Mouse (Mus musculus): ENCODE data around the gene Msx3. TPM values are rescaled to one million over a fixed set of nuclear protein-coding genes. Genes with fewer than 3 reads are reported as not detected.

Gene Msx3
- polyA plus RNA-seq, 1 experiment from 2014 or later: not detected

DNA sequence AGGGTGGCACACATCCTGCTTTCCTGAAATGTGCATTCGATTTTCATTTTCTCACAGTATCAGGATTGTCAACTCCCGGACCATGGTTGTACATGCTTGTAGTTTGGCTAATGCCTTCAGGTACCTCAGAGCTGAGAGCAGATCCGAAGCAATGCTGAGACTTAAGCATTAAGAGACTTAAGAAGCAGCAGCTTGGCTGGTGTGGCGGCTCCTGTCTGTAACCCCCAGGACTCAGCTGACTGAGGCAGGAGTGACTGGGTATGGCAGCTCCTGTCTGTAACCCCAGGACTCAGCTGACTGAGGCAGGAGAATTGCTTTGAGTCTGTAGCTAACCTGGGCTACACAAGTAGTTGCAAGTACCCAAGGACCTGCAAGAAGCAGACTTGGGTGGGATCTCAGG lies 3.3 kb downstream of the Msx3 start:
- no peaks in the 10 kb centered on the region for H3K9me3 ChIP-seq
- H3K4me1 ChIP-seq: peaks cover 24% of the 10 kb centered on the region
- no peak overlapping the region for H3K4me3 ChIP-seq
- H3K27me3 ChIP-seq (ENCODE audit: insufficient read depth, poor library complexity, severe bottlenecking): peaks cover 75% of the 10 kb centered on the region
- H3K36me3 ChIP-seq: peaks cover 3% of the 10 kb centered on the region
- no peak for DNase-seq (ENCODE audit: low spot score)
- H3K27ac ChIP-seq: no peak overlapping the region
- WGBS: 72% methylated on average over 4 of the region's 4 CpGs

DNA sequence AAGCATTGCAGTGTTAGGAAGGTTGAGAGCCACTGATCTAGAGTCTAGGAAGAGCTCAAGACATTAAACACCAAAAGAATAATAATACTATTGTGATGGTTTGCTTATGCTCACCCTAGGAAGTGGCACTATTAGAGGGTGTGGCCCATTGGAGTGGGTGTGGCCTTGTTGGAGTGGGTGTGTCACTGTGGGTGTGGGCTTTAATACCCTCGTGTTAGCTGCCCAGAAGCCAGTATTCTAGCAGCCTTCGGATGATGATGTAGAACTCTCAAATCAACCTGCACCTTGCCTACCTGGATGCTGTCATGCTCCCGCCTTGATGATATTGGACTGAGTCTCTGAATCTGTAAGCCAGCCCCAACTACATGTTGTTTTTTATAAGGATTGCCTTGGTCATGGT lies 6.2 kb downstream of the Msx3 start:
- peaks cover 3% of the 10 kb centered on the region; the same call in 1 of the 2 replicates for H3K4me1 ChIP-seq
- no peak overlapping the region for H3K27ac ChIP-seq
- H3K4me3 ChIP-seq: no peak overlapping the region
- H3K27me3 ChIP-seq (ENCODE audit: insufficient read depth, poor library complexity, severe bottlenecking): peaks cover 47% of the 10 kb centered on the region
- DNase-seq (ENCODE audit: low spot score): no peak
- H3K36me3 ChIP-seq: peaks cover 17% of the 10 kb centered on the region
- no peaks in the 10 kb centered on the region for H3K9me3 ChIP-seq
- 60% methylated on average over 3 of the region's 3 CpGs for WGBS

DNA sequence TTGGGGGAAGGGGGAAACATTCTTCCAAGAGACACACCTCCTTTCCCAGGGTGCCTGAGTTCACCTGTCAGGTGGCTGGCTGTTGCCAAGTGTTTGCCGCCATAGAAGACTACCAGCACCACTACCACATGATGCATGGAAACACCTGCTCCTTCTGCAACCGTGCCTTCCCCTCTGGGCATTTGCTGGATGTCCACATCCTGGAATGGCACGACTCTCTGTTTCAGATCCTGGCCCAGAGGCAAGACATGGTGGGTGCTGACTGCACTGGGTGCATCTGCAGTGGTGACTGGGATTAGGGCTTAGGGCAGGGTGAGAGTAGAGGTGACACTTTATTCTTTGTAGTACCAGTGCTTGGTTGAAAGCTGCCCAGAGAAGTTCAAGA lies 11.7 kb downstream of the Msx3 start:
- peaks cover 15% of the 10 kb centered on the region for H3K4me1 ChIP-seq
- H3K36me3 ChIP-seq: peaks cover 31% of the 10 kb centered on the region
- no peak for DNase-seq (ENCODE audit: low spot score)
- H3K9me3 ChIP-seq: no peaks in the 10 kb centered on the region
- no peaks in the 10 kb centered on the region for H3K27me3 ChIP-seq (ENCODE audit: insufficient read depth, poor library complexity, severe bottlenecking)
- H3K27ac ChIP-seq: no peak overlapping the region
- peak overlapping the region; percentile 89 for H3K4me3 ChIP-seq
- WGBS: 59% methylated on average over 3 of the region's 3 CpGs

DNA sequence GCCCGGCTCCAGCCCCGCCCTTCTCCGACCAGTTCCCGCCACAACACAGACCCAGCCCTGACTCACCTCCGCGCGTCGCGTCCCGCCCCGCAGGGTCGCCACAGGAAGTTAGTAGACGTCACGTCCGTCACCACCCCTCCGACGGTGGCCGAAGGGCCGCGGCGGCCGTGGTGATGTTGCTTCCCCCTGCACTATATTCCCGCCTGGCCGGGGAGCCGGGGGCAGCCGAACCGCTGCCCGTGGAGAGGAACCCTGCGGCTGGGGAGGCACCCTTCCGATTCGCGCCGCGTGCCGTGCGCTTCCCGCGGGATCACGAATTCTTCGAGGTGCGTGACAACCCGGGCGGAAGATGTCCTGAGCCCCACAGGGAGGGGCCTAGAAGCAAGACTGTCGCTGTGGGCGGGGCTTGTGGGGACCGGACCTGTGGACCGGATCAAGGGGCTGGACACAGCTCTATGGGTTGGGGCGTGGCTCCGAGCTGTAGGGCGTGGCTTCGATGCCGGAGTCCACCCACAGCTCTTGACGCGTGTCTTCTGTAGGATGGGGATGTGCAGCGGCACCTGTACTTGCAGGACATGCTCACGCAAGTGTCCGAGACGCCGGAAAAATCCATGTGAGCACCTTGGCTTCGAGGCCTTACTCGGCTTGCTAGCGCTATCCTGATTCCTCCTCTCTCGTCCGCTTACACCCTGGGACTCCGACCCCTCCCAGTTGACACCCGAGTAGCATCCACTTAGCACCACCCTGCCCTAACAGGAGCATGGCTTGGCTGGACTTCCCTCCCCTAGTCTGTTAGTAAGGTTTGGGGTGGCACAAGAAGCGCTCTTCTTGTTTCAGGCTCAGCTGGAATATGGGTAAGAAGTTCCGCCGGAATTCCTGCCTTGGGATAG lies 12.4 kb downstream of the Msx3 start, which contains the start of the genes Zfp511 and Tubgcp2:
TSS of gene Zfp511 (plus strand) at position 111 of the 890 bp plus-strand sequence.
TSS of gene Tubgcp2 (minus strand) at position 389 of the 890 bp plus-strand sequence.
- Histone ChIP-seq H3K4me3 (peak within 1 kb of the TSS; percentile 89), H3K9me3 (no peaks in the 10 kb centered on the region), H3K27me3 (ENCODE audit: insufficient read depth, poor library complexity, severe bottlenecking) (no peaks in the 10 kb centered on the region), H3K27ac (peak within 1 kb of the TSS; percentile 97), H3K4me1 (peaks cover 15% of the 10 kb centered on the region), H3K36me3 (peaks cover 36% of the 10 kb centered on the region)
- peak; percentile 99 for DNase-seq (ENCODE audit: low spot score)
- WGBS: 1% methylated on average over 69 of the region's 69 CpGs

DNA sequence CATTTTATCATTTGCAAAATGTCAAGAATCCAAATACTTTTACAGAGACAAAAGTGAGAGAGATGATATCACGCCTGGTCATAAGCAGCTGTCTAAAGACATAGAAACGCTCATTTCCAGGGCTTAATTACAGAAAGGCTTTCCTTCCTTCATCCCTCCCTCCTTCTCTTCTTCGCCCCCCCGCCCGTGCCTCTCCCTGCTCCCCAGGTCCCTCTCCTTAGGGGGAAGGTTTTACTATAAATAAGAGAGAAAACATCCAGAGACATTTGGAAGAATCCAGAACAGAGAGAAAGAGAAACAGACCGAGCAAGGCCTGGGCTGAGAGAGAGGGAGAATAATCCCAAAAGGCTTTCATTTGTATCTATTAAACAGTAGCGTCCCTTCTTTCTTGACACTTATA lies 13.4 kb downstream of the Msx3 start:
- Histone ChIP-seq H3K4me1 (peaks cover 15% of the 10 kb centered on the region), H3K4me3 (peak overlapping the region; percentile 89), H3K9me3 (no peaks in the 10 kb centered on the region), H3K27ac (peak overlapping the region; percentile 97), H3K27me3 (ENCODE audit: insufficient read depth, poor library complexity, severe bottlenecking) (no peaks in the 10 kb centered on the region), H3K36me3 (peaks cover 43% of the 10 kb centered on the region)
- DNase-seq (ENCODE audit: low spot score): no peak
- 27% methylated on average over 7 of the region's 7 CpGs for WGBS

DNA sequence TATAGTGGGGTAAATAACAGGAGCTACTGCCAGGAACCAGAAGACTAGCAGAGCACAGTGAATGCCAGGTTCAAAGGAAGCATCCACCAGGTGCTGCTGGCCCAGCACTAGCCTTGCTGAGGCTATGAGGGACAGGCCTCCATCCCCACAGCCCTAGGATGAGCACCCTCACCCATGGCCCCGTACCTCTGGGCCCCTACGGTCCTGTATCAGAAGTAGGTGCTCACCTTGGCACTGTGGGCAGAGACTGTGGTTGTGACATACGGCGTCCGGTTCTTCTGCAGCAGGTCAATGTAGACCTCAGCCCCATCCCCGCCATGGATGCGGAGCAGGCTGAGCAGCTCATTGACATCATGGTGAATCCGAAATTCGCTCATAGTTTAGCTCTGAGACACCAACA lies 15.5 kb downstream of the Msx3 start:
- H3K4me3 ChIP-seq: no peak overlapping the region
- no peaks in the 10 kb centered on the region for H3K27me3 ChIP-seq (ENCODE audit: insufficient read depth, poor library complexity, severe bottlenecking)
- H3K27ac ChIP-seq: no peak overlapping the region
- H3K9me3 ChIP-seq: no peaks in the 10 kb centered on the region
- DNase-seq (ENCODE audit: low spot score): no peak
- 93% methylated on average over 9 of the region's 9 CpGs for WGBS
- peaks cover 15% of the 10 kb centered on the region for H3K4me1 ChIP-seq
- peaks cover 50% of the 10 kb centered on the region for H3K36me3 ChIP-seq

DNA sequence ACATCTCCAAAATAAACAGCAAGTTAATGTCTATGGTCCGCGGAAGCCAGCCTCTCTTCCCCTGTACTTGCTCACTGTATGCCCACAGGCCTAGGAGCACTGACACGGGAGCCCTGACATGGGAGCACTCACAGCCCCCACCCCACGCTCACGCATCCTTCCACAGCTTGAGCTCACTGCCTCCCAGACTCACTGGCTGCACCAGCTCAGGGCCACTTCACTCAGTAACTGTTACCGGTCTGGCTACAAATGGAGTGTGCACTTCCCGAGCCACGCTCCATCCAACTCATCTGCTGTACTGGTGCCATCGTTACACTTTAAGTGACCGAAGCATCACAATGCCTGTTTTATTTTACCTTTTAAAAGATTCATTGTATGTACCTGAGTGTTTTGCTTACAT lies 16.5 kb downstream of the Msx3 start:
- 92% methylated on average over 10 of the region's 10 CpGs for WGBS
- Histone ChIP-seq H3K27ac (no peak overlapping the region), H3K27me3 (ENCODE audit: insufficient read depth, poor library complexity, severe bottlenecking) (no peaks in the 10 kb centered on the region), H3K4me3 (no peak overlapping the region), H3K36me3 (peaks cover 57% of the 10 kb centered on the region), H3K4me1 (peaks cover 15% of the 10 kb centered on the region), H3K9me3 (no peaks in the 10 kb centered on the region)
- no peak for DNase-seq (ENCODE audit: low spot score)

DNA sequence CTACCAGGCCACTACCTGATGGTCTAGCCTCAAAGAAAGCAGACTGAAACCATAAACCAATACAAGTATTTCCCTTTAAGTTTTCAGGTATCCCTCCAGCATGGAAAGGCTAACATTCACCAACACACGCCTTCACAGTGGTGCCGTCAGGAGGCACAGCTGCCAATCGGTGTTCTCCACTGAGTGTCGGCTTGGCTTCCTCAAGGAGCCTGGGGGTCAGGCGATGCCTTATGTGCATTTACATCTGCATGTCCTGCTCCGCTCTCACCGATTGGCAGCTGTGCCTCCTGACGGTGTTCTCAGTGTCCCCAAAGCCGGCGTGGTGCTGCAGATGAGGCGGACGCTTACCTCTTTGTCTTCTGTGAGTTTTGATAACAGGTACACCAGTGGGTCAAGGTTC lies 17.1 kb downstream of the Msx3 start:
- peaks cover 57% of the 10 kb centered on the region for H3K36me3 ChIP-seq
- no peak overlapping the region for H3K27ac ChIP-seq
- no peak overlapping the region for H3K4me3 ChIP-seq
- no peaks in the 10 kb centered on the region for H3K27me3 ChIP-seq (ENCODE audit: insufficient read depth, poor library complexity, severe bottlenecking)
- H3K4me1 ChIP-seq: peaks cover 10% of the 10 kb centered on the region
- WGBS: 96% methylated on average over 12 of the region's 12 CpGs
- H3K9me3 ChIP-seq: no peaks in the 10 kb centered on the region
- DNase-seq (ENCODE audit: low spot score): no peak

DNA sequence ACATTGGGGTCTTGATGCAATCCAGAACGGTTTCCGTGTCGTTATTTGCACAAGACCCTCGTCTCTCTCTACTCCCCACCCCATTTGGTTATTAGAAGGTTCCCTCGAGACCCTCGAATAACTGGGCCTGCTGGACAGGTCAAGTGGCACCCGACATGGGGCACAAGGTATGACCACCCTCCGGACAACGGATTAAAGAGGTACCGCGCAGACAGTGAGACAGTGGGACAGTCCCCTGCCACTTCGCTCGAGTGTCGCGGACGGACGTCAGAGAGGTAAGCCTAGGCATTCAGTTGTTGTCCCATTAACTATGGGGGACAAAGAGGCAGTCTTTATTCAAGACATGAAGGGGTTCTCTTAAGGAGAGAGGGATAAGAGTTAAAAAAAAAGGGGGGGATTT lies 37.6 kb downstream of the Msx3 start:
- Histone ChIP-seq H3K4me3 (no peak overlapping the region), H3K4me1 (no peaks in the 10 kb centered on the region), H3K27ac (no peak overlapping the region), H3K9me3 (no peaks in the 10 kb centered on the region), H3K27me3 (ENCODE audit: insufficient read depth, poor library complexity, severe bottlenecking) (no peaks in the 10 kb centered on the region), H3K36me3 (peaks cover 42% of the 10 kb centered on the region)
- DNase-seq (ENCODE audit: low spot score): no peak
- 97% methylated on average over 17 of the region's 17 CpGs for WGBS

DNA sequence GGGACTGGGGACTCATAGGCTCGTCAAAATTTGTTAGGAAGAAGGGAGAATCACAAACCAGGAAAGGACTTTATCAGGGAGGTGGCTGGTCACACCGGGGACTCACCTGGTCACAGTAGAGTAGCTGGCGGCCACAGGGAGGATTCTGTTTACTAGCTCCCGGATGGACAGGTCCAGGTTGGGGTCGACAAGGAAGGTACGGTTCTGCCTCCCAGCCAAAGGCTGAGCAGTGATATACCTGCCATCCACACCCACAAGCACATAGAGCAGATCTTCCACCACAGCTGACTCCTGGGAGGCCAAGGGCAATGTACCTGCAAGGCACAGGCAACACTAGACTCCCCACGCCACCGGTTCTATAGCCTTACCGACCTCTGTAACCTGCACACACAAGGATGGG lies 41.1 kb downstream of the Msx3 start:
- Histone ChIP-seq H3K27ac (no peak overlapping the region), H3K4me1 (no peaks in the 10 kb centered on the region), H3K4me3 (no peak overlapping the region), H3K36me3 (peaks cover 67% of the 10 kb centered on the region), H3K27me3 (ENCODE audit: insufficient read depth, poor library complexity, severe bottlenecking) (no peaks in the 10 kb centered on the region), H3K9me3 (no peaks in the 10 kb centered on the region)
- no peak for DNase-seq (ENCODE audit: low spot score)
- 93% methylated on average over 9 of the region's 9 CpGs for WGBS

DNA sequence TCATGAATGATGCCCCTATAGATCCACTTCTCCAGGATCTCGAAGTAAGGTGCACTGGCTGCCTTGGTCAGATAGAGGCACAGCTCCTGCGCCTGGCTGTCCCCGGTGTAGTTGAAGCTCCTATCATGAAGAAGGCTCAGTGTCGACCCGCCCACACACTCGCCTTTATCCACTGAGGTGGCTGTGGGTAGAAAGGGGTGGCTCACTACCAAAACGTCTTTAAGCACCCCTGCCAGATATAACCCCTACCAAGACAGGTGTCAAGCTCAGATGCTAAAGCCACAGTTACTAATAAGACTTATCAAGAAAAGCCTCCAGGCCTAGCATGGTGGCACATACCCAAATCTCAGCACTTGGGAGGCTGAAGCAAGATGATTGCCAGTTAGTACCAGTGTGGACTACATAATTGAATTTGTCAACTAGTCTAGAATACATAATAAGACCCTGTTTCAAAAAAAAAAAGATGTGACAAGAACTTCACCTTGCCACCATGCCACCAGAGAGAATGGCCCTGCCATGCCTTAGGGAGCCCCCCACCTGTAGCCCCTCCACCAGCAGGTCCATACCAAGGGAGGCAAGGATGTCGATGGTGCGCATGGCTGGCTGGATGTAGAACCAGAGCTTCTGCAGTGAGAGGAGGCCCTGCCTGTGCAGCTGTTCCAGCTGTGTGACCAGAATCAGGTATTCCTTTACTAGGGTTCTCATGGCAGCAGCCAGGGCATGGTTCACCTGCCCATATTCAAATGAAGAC lies 41.9 kb downstream of the Msx3 start:
- Histone ChIP-seq H3K27ac (no peak overlapping the region), H3K36me3 (peaks cover 73% of the 10 kb centered on the region), H3K4me1 (no peaks in the 10 kb centered on the region), H3K9me3 (no peaks in the 10 kb centered on the region), H3K27me3 (ENCODE audit: insufficient read depth, poor library complexity, severe bottlenecking) (no peaks in the 10 kb centered on the region), H3K4me3 (no peak overlapping the region)
- DNase-seq (ENCODE audit: low spot score): no peak
- WGBS: 88% methylated on average over 9 of the region's 9 CpGs

DNA sequence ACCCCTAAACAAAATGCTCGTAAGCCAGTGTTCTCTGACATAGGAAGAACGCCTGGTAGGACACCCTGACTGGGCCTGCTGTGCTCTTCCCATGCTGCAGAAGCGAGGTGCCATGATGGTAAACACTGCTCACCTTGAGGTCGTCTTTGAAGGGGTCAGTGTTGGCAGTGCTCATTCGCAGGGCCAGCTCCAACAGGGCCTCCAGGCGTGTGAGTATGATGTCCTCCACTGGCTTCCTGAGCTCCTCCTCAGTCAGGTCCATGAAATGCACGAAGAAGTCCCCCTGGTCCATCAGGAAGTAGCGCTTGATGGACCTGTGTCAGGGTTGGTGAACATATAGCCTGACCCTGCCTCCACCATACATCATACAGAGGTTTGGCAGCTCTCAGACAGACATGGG lies 44.2 kb downstream of the Msx3 start:
- no peaks in the 10 kb centered on the region for H3K27me3 ChIP-seq (ENCODE audit: insufficient read depth, poor library complexity, severe bottlenecking)
- no peak overlapping the region for H3K27ac ChIP-seq
- H3K9me3 ChIP-seq: no peaks in the 10 kb centered on the region
- no peak overlapping the region for H3K4me3 ChIP-seq
- DNase-seq (ENCODE audit: low spot score): no peak
- peaks cover 79% of the 10 kb centered on the region for H3K36me3 ChIP-seq
- 89% methylated on average over 8 of the region's 8 CpGs for WGBS
- H3K4me1 ChIP-seq: no peaks in the 10 kb centered on the region

DNA sequence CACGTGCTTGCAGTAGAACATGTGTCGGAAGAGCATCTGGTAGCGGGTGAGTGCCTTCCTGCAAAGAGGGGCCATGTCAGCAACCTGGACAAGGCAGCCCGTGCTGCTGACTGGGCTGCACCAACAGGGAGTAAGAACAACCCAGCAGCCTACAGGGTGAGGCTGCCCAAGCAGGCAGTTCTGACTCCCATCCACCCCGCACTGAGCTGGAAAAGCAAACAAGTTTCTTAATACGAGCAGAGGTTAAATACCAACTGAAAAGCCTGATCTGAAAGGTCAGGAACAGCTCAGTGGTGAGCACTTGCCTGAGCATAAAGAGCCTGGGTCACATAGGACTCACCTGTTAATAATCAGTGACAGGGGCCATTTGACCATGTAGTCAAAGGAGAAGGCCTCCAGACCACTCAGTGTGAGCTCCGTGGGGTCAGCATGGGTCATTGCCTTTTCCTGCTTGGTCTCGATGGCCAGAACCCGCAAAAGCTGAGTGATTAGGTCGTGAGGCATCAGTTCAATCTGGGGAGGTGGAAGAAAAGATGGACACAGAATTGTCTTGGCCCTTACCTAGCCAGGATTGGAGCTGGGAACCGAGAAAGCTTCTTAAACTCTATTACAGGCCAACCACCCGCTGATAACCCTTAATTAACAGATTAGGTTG lies 47.7 kb downstream of the Msx3 start:
- Histone ChIP-seq H3K9me3 (no peaks in the 10 kb centered on the region), H3K27ac (no peak overlapping the region), H3K36me3 (peaks cover 94% of the 10 kb centered on the region), H3K4me1 (no peaks in the 10 kb centered on the region), H3K27me3 (ENCODE audit: insufficient read depth, poor library complexity, severe bottlenecking) (no peaks in the 10 kb centered on the region; the same call in 1 of the 2 replicates), H3K4me3 (no peak overlapping the region)
- WGBS: 83% methylated on average over 12 of the region's 12 CpGs
- no peak for DNase-seq (ENCODE audit: low spot score)
